ENCODE assay signal across 8 mouse cellular contexts in the genomic region with DNA sequence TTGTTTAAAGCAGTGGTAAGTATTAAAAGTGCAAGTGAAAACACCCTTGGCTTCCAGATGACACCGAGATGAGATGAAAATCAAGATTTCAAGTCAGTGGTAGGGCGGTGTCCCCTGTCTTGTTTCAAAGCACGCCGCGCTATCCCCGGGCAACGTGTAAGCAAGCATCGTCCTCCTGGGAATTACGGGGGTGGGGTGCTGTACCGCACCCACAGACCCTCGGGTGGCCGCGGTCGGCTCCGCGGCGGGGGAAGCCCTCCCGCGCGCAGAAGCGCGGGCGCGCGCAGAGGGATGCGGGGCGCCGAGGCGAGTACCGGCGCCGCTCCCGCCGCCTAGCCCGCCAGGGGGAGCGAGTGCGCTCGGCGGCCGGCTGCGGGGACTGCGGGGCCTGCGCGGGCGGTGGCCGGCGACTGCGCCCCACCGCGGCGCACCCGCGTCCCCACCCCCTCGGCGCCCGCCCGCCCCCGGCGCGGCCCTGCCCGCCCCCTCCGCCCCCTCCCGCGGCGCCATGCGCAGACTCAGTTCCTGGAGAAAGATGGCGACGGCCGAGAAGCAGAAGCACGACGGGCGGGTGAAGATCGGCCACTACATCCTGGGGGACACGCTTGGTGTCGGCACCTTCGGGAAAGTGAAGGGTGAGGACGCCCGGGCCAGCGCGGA. TPM values are rescaled to one million over a fixed set of nuclear protein-coding genes. Genes with fewer than 3 reads are reported as not detected.
DNase-seq lines count a peak whose midpoint lies in the region; ATAC-seq lines count a peak whose summit lies in the region.

Gene Prkaa1 (plus strand): TSS at position 501 of the 660 bp plus-strand sequence.

- H3K4me3 ChIP-seq in hindbrain, embryonic 15.5 days: peak within 1 kb of the TSS; percentile 85

- 0% methylated on average over 64 of the region's 80 CpGs for WGBS in hindbrain, embryonic 15.5 days

- H3K4me1 ChIP-seq in hindbrain, embryonic 15.5 days (replicated peaks): peaks cover 22% of the 10 kb centered on the region

- H3K4me2 ChIP-seq in hindbrain, embryonic 15.5 days: peak within 1 kb of the TSS; percentile 68

- peak; percentile 94 for ATAC-seq in hindbrain, embryonic 15.5 days (ENCODE audit: low FRiP score, low read depth)

- peak; percentile 84 for DNase-seq in ZHBTc4 (ENCODE audit: low read depth, low spot score)
- peak; percentile 86 to 91 for DNase-seq in cerebellum, postnatal 25 days
- peak; percentile 70 for DNase-seq in gastrocnemius, adult 18-20 months (ENCODE audit: low spot score)
- DNase-seq in left cerebral cortex, adult 11 months (ENCODE audit: low spot score): peak; percentile 27
- peak; percentile 63 for DNase-seq in lung, postnatal 25 days (ENCODE audit: low spot score)
- DNase-seq in retina, postnatal 1 day: peak; percentile 89
- peak; percentile 15 for DNase-seq in urinary bladder, postnatal 10 days (ENCODE audit: low spot score)

- no peaks in the 10 kb centered on the region for H3K27me3 ChIP-seq in hindbrain, embryonic 15.5 days

- no peaks in the 10 kb centered on the region for H3K36me3 ChIP-seq in hindbrain, embryonic 15.5 days

- H3K9ac ChIP-seq in hindbrain, embryonic 15.5 days: peak within 1 kb of the TSS; percentile 83

- no peaks in the 10 kb centered on the region for H3K9me3 ChIP-seq in hindbrain, embryonic 15.5 days

- H3K27ac ChIP-seq in hindbrain, embryonic 15.5 days (replicated peaks): peak within 1 kb of the TSS; percentile 93

RNA-seq across cellular contexts. Expression of gene Prkaa1, which starts in this region (rescaled TPM):
- 10 to 100 TPM; 10.2 to 10.8 TPM for total RNA-seq in gastrocnemius, adult 18-20 months (2021)
- polyA plus RNA-seq in hindbrain, embryonic 15.5 days (2015; fragmentation: Nextera tagmentation; extraction: Ambion mirVana): 13.7 and 14.1 TPM in 2 replicates

Comparison
In these comparisons a context has a peak if more than half of its experiments do, and no peak if none do; other contexts are left out.
1. Peak in every context shown above with its lines: DNase-seq, ATAC-seq, H3K4me3 ChIP-seq and H3K27ac ChIP-seq.
2. DNase-seq: peak in every context shown above with its lines; median percentile 89 in retina, postnatal 1 day; 88 in cerebellum, postnatal 25 days; 84 in ZHBTc4; 70 in gastrocnemius, adult 18-20 months; 63 in lung, postnatal 25 days; 27 in left cerebral cortex, adult 11 months; 15 in urinary bladder, postnatal 10 days.